Mouse (Mus musculus) hindbrain, embryonic 12.5 days (tissue): ENCODE measurements around the gene Zrsr1. TPM values are rescaled to one million over a fixed set of nuclear protein-coding genes. Genes with fewer than 3 reads are reported as not detected.

Source experiments
- ATAC-seq: fragments of 200-750 bp; cut with Nextera tagmentation; 2 replicates; pipeline ENCODE4 v1.8.0; 2017; ENCODE audit warnings: moderate TSS enrichment; ENCODE audit not compliant: low FRiP score
- H3K27ac ChIP-seq: fragments of 300-500 bp; sonication (generic); 2 replicates; pipeline ENCODE4 v1.5.1; 2016; ENCODE audit warnings: mild to moderate bottlenecking
- H3K27me3 ChIP-seq: fragments of 300-500 bp; sonication (generic); 2 replicates; pipeline ENCODE4 v1.6.1; 2016; ENCODE audit warnings: mild to moderate bottlenecking
- H3K36me3 ChIP-seq: fragments of 300-500 bp; sonication (generic); 2 replicates; pipeline ENCODE4 v1.6.1; 2016; ENCODE audit warnings: mild to moderate bottlenecking
- H3K4me1 ChIP-seq: fragments of 300-500 bp; sonication (generic); 2 replicates; pipeline ENCODE4 v1.6.1; 2016
- H3K4me2 ChIP-seq: fragments of 300-500 bp; sonication (generic); replicated peaks from 2 replicates; pipeline ENCODE4 v1.6.1; 2016; ENCODE audit warnings: mild to moderate bottlenecking
- H3K4me3 ChIP-seq: fragments of 300-500 bp; sonication (generic); 2 replicates; pipeline ENCODE4 v1.5.1; 2016; ENCODE audit warnings: mild to moderate bottlenecking
- H3K9ac ChIP-seq: fragments of 300-500 bp; sonication (generic); 2 replicates; pipeline ENCODE4 v1.6.1; 2016; ENCODE audit warnings: mild to moderate bottlenecking, moderate library complexity
- H3K9me3 ChIP-seq: fragments of 300-500 bp; sonication (generic); replicated peaks from 2 replicates; pipeline ENCODE4 v1.6.1; 2016; ENCODE audit warnings: mild to moderate bottlenecking
- WGBS: fragments of 180-500 bp; shearing (Covaris S2); methylation state at CpG from one replicate; pipeline ENCODE4 v1.1.7; 2016; 5-methylcytosine and 5-hydroxymethylcytosine counted together
- polyA plus RNA-seq: library from polyadenylated mRNA; unstranded; fragments of >200 nt; fragmentation: Nextera tagmentation; extraction: Ambion mirVana; gene quantifications from 2 replicates; pipeline ENCODE4 v1.2.1, GENCODE M21; 2016

Zrsr1 gene
- polyA plus RNA-seq, 1 experiment from 2014 or later = 5.2 TPM

GRCm38 (mm10) chr11:22950131-22950530, 21.7 kb upstream of the Zrsr1 start:
- Histone ChIP-seq H3K4me2 (no peak overlapping the region), H3K4me1 (no peaks in the 10 kb centered on the region), H3K36me3 (0 out of 2 replicates have a peak, but pooled peaks cover 6% of the 10 kb centered on the region), H3K9me3 (no peaks in the 10 kb centered on the region), H3K9ac (no peak overlapping the region), H3K4me3 (no peak overlapping the region), H3K27me3 (no peaks in the 10 kb centered on the region), H3K27ac (no peak overlapping the region)
- 95% methylated on average over 6 of the region's 6 CpGs for WGBS
- ATAC-seq = no peak

- Histone ChIP-seq H3K4me1 (no peaks in the 10 kb centered on the region), H3K4me3 (no peak overlapping the region), H3K27me3 (no peaks in the 10 kb centered on the region), H3K4me2 (no peak overlapping the region), H3K36me3 (peaks cover 14% of the 10 kb centered on the region; the same call in 1 of the 2 replicates), H3K9me3 (no peaks in the 10 kb centered on the region), H3K9ac (no peak overlapping the region), H3K27ac (no peak overlapping the region)
- WGBS = 95% methylated on average over 7 of the region's 7 CpGs
- no peak for ATAC-seq
Measured at GRCm38 (mm10) chr11:22952668-22953067, 19.1 kb upstream of the Zrsr1 start.

- Histone ChIP-seq H3K9me3 (no peaks in the 10 kb centered on the region), H3K36me3 (peaks cover 14% of the 10 kb centered on the region; the same call in 1 of the 2 replicates), H3K4me2 (no peak overlapping the region), H3K27ac (no peak overlapping the region), H3K9ac (no peak overlapping the region), H3K4me1 (no peaks in the 10 kb centered on the region), H3K27me3 (no peaks in the 10 kb centered on the region), H3K4me3 (no peak overlapping the region)
- 96% methylated on average over 6 of the region's 6 CpGs for WGBS
- no peak for ATAC-seq
Measured at GRCm38 (mm10) chr11:22956346-22956745, 15.5 kb upstream of the Zrsr1 start.

GRCm38 (mm10) chr11:22956830-22957229, 15.0 kb upstream of the Zrsr1 start:
- Histone ChIP-seq H3K27ac (no peak overlapping the region), H3K27me3 (no peaks in the 10 kb centered on the region), H3K4me1 (no peaks in the 10 kb centered on the region), H3K9ac (no peak overlapping the region), H3K9me3 (no peaks in the 10 kb centered on the region), H3K4me2 (no peak overlapping the region), H3K36me3 (peaks cover 14% of the 10 kb centered on the region; the same call in 1 of the 2 replicates), H3K4me3 (no peak overlapping the region)
- WGBS = 71% methylated on average over 4 of the region's 4 CpGs
- ATAC-seq = no peak

- ATAC-seq = no peak
Measured at GRCm38 (mm10) chr11:22957791-22958374, 13.9 kb upstream of the Zrsr1 start.

GRCm38 (mm10) chr11:22962101-22962500, 9.7 kb upstream of the Zrsr1 start:
- H3K4me3 ChIP-seq = no peak overlapping the region
- H3K4me2 ChIP-seq = no peak overlapping the region
- no peak overlapping the region for H3K9ac ChIP-seq
- WGBS = 90% methylated on average over 1 of the region's 1 CpGs
- peaks cover 6% of the 10 kb centered on the region; the same call in 1 of the 2 replicates for H3K36me3 ChIP-seq
- H3K9me3 ChIP-seq = peaks cover 12% of the 10 kb centered on the region
- H3K27me3 ChIP-seq = no peaks in the 10 kb centered on the region
- no peaks in the 10 kb centered on the region for H3K4me1 ChIP-seq
- no peak for ATAC-seq
- H3K27ac ChIP-seq = no peak overlapping the region

More at GRCm38 (mm10) chr11:22957791-22958374, 13.9 kb upstream of the Zrsr1 start:
- no peak overlapping the region for H3K4me3 ChIP-seq
- H3K4me1 ChIP-seq = no peaks in the 10 kb centered on the region
- peaks cover 12% of the 10 kb centered on the region; the same call in 1 of the 2 replicates for H3K36me3 ChIP-seq
- WGBS = 93% methylated on average over 4 of the region's 4 CpGs
- H3K4me2 ChIP-seq = no peak overlapping the region
- H3K27me3 ChIP-seq = no peaks in the 10 kb centered on the region
- H3K27ac ChIP-seq = no peak overlapping the region
- no peak overlapping the region for H3K9ac ChIP-seq
- no peaks in the 10 kb centered on the region for H3K9me3 ChIP-seq

GRCm38 (mm10) chr11:22964401-22964800, 7.4 kb upstream of the Zrsr1 start:
- Histone ChIP-seq H3K36me3 (peaks cover 14% of the 10 kb centered on the region; the same call in 1 of the 2 replicates), H3K9me3 (peaks cover 24% of the 10 kb centered on the region), H3K4me2 (no peak overlapping the region), H3K4me3 (no peak overlapping the region), H3K27me3 (no peaks in the 10 kb centered on the region), H3K4me1 (no peaks in the 10 kb centered on the region), H3K27ac (no peak overlapping the region), H3K9ac (no peak overlapping the region)
- no peak for ATAC-seq
- WGBS = 77% methylated on average over 4 of the region's 4 CpGs

GRCm38 (mm10) chr11:22965503-22965902, 6.3 kb upstream of the Zrsr1 start:
- Histone ChIP-seq H3K9ac (no peak overlapping the region), H3K9me3 (peaks cover 24% of the 10 kb centered on the region), H3K4me2 (no peak overlapping the region), H3K27ac (no peak overlapping the region), H3K4me3 (no peak overlapping the region), H3K4me1 (no peaks in the 10 kb centered on the region), H3K27me3 (no peaks in the 10 kb centered on the region), H3K36me3 (peaks cover 18% of the 10 kb centered on the region; the same call in 1 of the 2 replicates)
- 83% methylated on average over 4 of the region's 4 CpGs for WGBS
- no peak for ATAC-seq

GRCm38 (mm10) chr11:22969486-22969885, 2.3 kb upstream of the Zrsr1 start:
- H3K4me2 ChIP-seq = no peak overlapping the region
- peaks cover 48% of the 10 kb centered on the region for H3K9me3 ChIP-seq
- no peak overlapping the region for H3K4me3 ChIP-seq
- no peak for ATAC-seq
- H3K36me3 ChIP-seq = peaks cover 39% of the 10 kb centered on the region
- 78% methylated on average over 6 of the region's 6 CpGs for WGBS
- H3K9ac ChIP-seq = no peak overlapping the region
- no peaks in the 10 kb centered on the region for H3K27me3 ChIP-seq
- no peak overlapping the region for H3K27ac ChIP-seq
- no peaks in the 10 kb centered on the region for H3K4me1 ChIP-seq

GRCm38 (mm10) chr11:22970546-22970945, 1.3 kb upstream of the Zrsr1 start:
- no peak overlapping the region for H3K9ac ChIP-seq
- ATAC-seq = no peak
- 97% methylated on average over 1 of the region's 1 CpGs for WGBS
- no peak overlapping the region for H3K4me3 ChIP-seq
- H3K27me3 ChIP-seq = no peaks in the 10 kb centered on the region
- H3K9me3 ChIP-seq = peaks cover 48% of the 10 kb centered on the region
- no peak overlapping the region for H3K27ac ChIP-seq
- H3K4me2 ChIP-seq = no peak overlapping the region
- H3K4me1 ChIP-seq = peaks cover 3% of the 10 kb centered on the region; the same call in 1 of the 2 replicates
- peaks cover 39% of the 10 kb centered on the region for H3K36me3 ChIP-seq

GRCm38 (mm10) chr11:22972746-22973526, 1.1 kb downstream of the Zrsr1 start:
- Histone ChIP-seq H3K27ac (peak overlapping the region; percentile 73), H3K4me3 (peak overlapping the region; percentile 50), H3K27me3 (no peaks in the 10 kb centered on the region), H3K9ac (peak overlapping the region; percentile 64), H3K9me3 (peaks cover 29% of the 10 kb centered on the region), H3K36me3 (peaks cover 41% of the 10 kb centered on the region), H3K4me2 (peak overlapping the region; percentile 65), H3K4me1 (peaks cover 15% of the 10 kb centered on the region)
- ATAC-seq = peak; percentile 73
- 44% methylated on average over 41 of the region's 46 CpGs for WGBS

GRCm38 (mm10) chr11:22973599-22973998, 1.8 kb downstream of the Zrsr1 start:
- Histone ChIP-seq H3K27ac (peak overlapping the region; percentile 67; the same call in 1 of the 2 replicates), H3K4me3 (peak overlapping the region; percentile 50), H3K27me3 (no peaks in the 10 kb centered on the region), H3K9ac (peak overlapping the region; percentile 61), H3K4me1 (peaks cover 15% of the 10 kb centered on the region), H3K9me3 (peaks cover 24% of the 10 kb centered on the region), H3K4me2 (peak overlapping the region; percentile 54), H3K36me3 (peaks cover 38% of the 10 kb centered on the region)
- no peak for ATAC-seq
- 46% methylated on average over 14 of the region's 14 CpGs for WGBS
